Mouse (Mus musculus): ENCODE data around the gene Cpne8.

DNA sequence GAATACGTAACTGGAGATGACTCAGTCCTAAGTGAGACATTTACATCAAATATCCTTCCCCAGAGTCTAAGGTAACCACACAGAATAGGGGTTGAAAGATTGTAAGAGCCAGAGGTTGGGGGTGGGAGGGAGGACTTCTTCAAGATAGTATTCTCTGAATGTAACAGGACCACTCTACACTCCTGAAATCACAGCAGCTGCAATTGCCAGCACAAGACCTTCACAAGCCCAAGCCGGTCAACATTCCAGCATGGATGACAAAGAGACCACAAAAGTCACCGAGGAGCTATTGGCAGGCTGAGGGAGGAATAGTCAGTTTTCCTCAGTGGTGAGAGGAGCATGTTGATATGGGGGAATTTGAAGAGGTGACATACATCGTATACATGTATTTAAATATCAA, 166.5 kb downstream of the Cpne8 start:
- TF ChIP-seq TAL1 (IDR thresholded peaks at IDR 0.05; ENCODE audit: low read length) (no peak), GATA1 (IDR thresholded peaks at IDR 0.05; ENCODE audit: low read length) (no peak)

Measured in erythroblast, embryonic 14.5 days (primary cell).